Mouse (Mus musculus) heart, embryonic 15.5 days (tissue): ENCODE measurements around the gene Cdx2. TPM values are rescaled to one million over a fixed set of nuclear protein-coding genes. Genes with fewer than 3 reads are reported as not detected.

ENCODE experiments used
- ATAC-seq: fragments of 200-750 bp; cut with Nextera tagmentation; replicated peaks from 2 replicates; pipeline ENCODE4 v1.8.0; 2017; ENCODE audit warnings: low read depth, moderate TSS enrichment; ENCODE audit not compliant: insufficient number of reproducible peaks, insufficient read depth, low FRiP score
- H3K27ac ChIP-seq: fragments of 300-500 bp; sonication (generic); 2 replicates; pipeline ENCODE4 v1.5.1; 2015; ENCODE audit warnings: mild to moderate bottlenecking, inconsistent platforms
- H3K27me3 ChIP-seq: fragments of 300-500 bp; sonication (generic); 2 replicates; pipeline ENCODE4 v1.6.1; 2015; ENCODE audit warnings: inconsistent platforms
- H3K36me3 ChIP-seq: fragments of 300-500 bp; sonication (generic); 2 replicates; pipeline ENCODE4 v1.6.1; 2015; ENCODE audit warnings: mild to moderate bottlenecking, inconsistent platforms
- H3K4me1 ChIP-seq: fragments of 300-500 bp; sonication (generic); replicated peaks from 2 replicates; pipeline ENCODE4 v1.6.1; 2015; ENCODE audit warnings: inconsistent platforms
- H3K4me2 ChIP-seq: fragments of 300-500 bp; sonication (generic); 2 replicates; pipeline ENCODE4 v1.6.1; 2015; ENCODE audit warnings: inconsistent platforms, mild to moderate bottlenecking, moderate library complexity
- H3K4me3 ChIP-seq: fragments of 300-500 bp; sonication (generic); 2 replicates; pipeline ENCODE4 v1.5.1; 2015; ENCODE audit warnings: mild to moderate bottlenecking, inconsistent platforms
- H3K9ac ChIP-seq: fragments of 300-500 bp; sonication (generic); 2 replicates; pipeline ENCODE4 v1.6.1; 2015; ENCODE audit warnings: mild to moderate bottlenecking, inconsistent platforms
- H3K9me3 ChIP-seq: fragments of 300-500 bp; sonication (generic); replicated peaks from 2 replicates; pipeline ENCODE4 v1.6.1; 2016; ENCODE audit warnings: inconsistent platforms
- whole genome bisulfite sequencing: fragments of 180-500 bp; shearing (Covaris S2); methylation state at CpG from one replicate; pipeline ENCODE4 v1.1.7; 2015; ENCODE audit warnings: mixed read lengths; 5-methylcytosine and 5-hydroxymethylcytosine counted together
- polyA plus RNA-seq: library from polyadenylated mRNA; unstranded; fragments of >200 nt; fragmentation: Nextera tagmentation; extraction: Ambion mirVana; gene quantifications from 2 replicates; pipeline ENCODE4 v1.2.1, GENCODE M21; 2015

Gene Cdx2
- polyA plus RNA-seq, 1 experiment from 2014 or later = not detected

GRCm38 (mm10) chr5:147338967-147339366, 31.9 kb upstream of the Cdx2 start:
- Histone ChIP-seq H3K4me2 (no peak overlapping the region), H3K27me3 (no peaks in the 10 kb centered on the region), H3K27ac (no peak overlapping the region), H3K36me3 (no peaks in the 10 kb centered on the region), H3K9me3 (no peaks in the 10 kb centered on the region), H3K9ac (no peak overlapping the region), H3K4me3 (no peak overlapping the region), H3K4me1 (no peaks in the 10 kb centered on the region)
- no peak for ATAC-seq
- 66% methylated on average over 9 of the region's 9 CpGs for WGBS

- peaks cover 3% of the 10 kb centered on the region; the same call in 1 of the 2 replicates for H3K27me3 ChIP-seq
- H3K36me3 ChIP-seq = no peaks in the 10 kb centered on the region
- no peak overlapping the region for H3K9ac ChIP-seq
- no peak overlapping the region for H3K27ac ChIP-seq
- H3K4me1 ChIP-seq = 0 out of 2 replicates have a peak, but pooled peaks cover 4% of the 10 kb centered on the region
- H3K9me3 ChIP-seq = no peaks in the 10 kb centered on the region
- H3K4me2 ChIP-seq = no peak overlapping the region
- ATAC-seq = no peak
- WGBS = 28% methylated on average over 7 of the region's 7 CpGs
- H3K4me3 ChIP-seq = no peak overlapping the region
Observed at GRCm38 (mm10) chr5:147332711-147333110, 25.6 kb upstream of the Cdx2 start.

DNA sequence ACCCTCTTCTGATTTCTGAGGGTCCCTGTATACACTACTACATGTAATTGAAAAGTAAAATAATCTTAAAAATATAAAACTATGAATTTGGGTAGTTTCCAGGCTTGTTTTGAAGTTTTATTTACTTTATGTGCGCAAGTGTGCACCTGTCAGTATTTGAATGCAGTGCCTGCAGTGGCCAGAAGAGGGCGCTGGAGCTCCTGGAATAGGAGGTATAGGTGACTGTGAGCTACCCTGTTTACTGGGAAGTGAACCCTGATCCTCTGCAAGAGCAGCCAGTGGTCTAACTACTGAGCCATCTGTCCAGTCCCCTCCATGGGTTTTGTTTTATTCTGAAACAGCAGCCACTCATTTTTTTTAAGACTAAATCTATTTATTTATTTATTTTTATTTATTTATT, 24.5 kb upstream of the Cdx2 start:
- H3K4me3 ChIP-seq = no peak overlapping the region
- no peaks in the 10 kb centered on the region for H3K36me3 ChIP-seq
- H3K9me3 ChIP-seq = no peaks in the 10 kb centered on the region
- no peak for ATAC-seq
- no peak overlapping the region for H3K9ac ChIP-seq
- 44% methylated on average over 2 of the region's 2 CpGs for WGBS
- peaks cover 3% of the 10 kb centered on the region; the same call in 1 of the 2 replicates for H3K27me3 ChIP-seq
- no peak overlapping the region for H3K4me2 ChIP-seq
- H3K27ac ChIP-seq = no peak overlapping the region
- H3K4me1 ChIP-seq = 0 out of 2 replicates have a peak, but pooled peaks cover 4% of the 10 kb centered on the region

GRCm38 (mm10) chr5:147329946-147330345, 22.9 kb upstream of the Cdx2 start:
- H3K4me2 ChIP-seq = no peak overlapping the region
- no peak overlapping the region for H3K4me3 ChIP-seq
- H3K4me1 ChIP-seq = 0 out of 2 replicates have a peak, but pooled peaks cover 4% of the 10 kb centered on the region
- no peaks in the 10 kb centered on the region for H3K9me3 ChIP-seq
- peaks cover 3% of the 10 kb centered on the region; the same call in 1 of the 2 replicates for H3K27me3 ChIP-seq
- no peak for ATAC-seq
- H3K9ac ChIP-seq = no peak overlapping the region
- H3K27ac ChIP-seq = no peak overlapping the region
- no peaks in the 10 kb centered on the region for H3K36me3 ChIP-seq
- 77% methylated on average over 11 of the region's 11 CpGs for WGBS

- no peak for ATAC-seq
- 81% methylated on average over 5 of the region's 5 CpGs for WGBS
- H3K27me3 ChIP-seq = peaks cover 12% of the 10 kb centered on the region
Observed at GRCm38 (mm10) chr5:147327636-147328035, 20.6 kb upstream of the Cdx2 start.

DNA sequence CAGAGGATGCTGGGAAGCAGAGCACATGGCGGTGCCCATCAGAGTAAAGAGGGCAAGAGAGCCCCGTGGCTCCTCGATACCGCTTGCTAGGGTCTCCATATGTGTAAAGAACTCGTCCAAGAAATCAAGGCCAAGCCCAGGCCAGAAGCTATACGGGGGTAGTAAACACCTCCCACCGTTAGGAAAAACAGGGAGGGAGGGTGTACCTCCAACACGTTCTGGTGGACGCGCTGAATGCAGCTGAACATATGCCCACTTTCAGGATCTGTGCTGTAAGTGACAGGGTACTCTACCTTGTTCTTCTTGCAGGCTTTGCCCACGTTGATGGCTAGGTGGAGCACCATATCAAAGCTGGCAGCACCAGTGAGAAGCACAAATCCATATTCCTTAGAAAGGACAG, 18.9 kb upstream of the Cdx2 start:
- Histone ChIP-seq H3K4me3 (no peak overlapping the region), H3K27ac (no peak overlapping the region), H3K4me1 (no peaks in the 10 kb centered on the region), H3K9ac (no peak overlapping the region), H3K9me3 (no peaks in the 10 kb centered on the region), H3K27me3 (peaks cover 29% of the 10 kb centered on the region), H3K4me2 (no peak overlapping the region), H3K36me3 (no peaks in the 10 kb centered on the region)
- 71% methylated on average over 11 of the region's 11 CpGs for WGBS
- ATAC-seq = no peak

More at GRCm38 (mm10) chr5:147327636-147328035, 20.6 kb upstream of the Cdx2 start:
- Histone ChIP-seq H3K36me3 (no peaks in the 10 kb centered on the region), H3K27ac (no peak overlapping the region), H3K4me2 (no peak overlapping the region), H3K4me3 (no peak overlapping the region), H3K4me1 (0 out of 2 replicates have a peak, but pooled peaks cover under 1% of the 10 kb centered on the region), H3K9me3 (no peaks in the 10 kb centered on the region), H3K9ac (no peak overlapping the region)

DNA sequence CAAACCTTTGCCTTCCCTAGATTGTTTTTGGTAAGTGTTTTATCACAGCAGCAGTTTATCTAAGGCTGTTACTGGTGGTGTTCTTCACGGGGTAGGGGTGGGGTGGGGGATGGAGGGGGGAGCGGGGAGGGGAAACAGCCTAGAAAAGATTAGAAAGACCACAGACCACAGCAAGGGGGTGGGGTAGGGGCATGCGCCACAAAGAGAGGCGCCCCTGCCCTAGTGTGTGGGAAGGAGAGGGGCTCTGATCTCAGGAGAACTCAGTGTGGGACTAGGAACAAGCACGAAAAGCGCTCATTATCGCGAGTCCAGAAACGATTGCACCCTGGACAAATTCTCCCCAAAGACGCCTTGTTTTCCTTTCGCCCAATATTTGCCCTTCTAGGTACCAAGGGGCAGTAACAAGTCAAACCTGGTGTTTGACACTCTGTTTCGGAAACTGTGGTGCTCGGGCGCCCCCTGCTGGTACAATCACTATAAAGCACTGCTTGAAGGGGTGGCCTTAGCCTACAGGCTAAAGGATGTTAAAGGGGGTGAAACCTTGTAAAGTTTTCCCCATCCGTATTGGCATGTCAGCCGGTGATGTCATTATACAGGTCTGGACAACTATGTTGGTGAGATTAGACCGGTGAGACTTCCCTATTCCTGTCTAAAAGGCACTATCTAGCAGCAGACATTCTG, 16.3 kb upstream of the Cdx2 start:
- ATAC-seq = no peak
- Histone ChIP-seq H3K27ac (no peak overlapping the region), H3K36me3 (no peaks in the 10 kb centered on the region), H3K4me1 (no peaks in the 10 kb centered on the region), H3K4me3 (no peak overlapping the region), H3K9me3 (no peaks in the 10 kb centered on the region), H3K27me3 (peaks cover 48% of the 10 kb centered on the region), H3K9ac (no peak overlapping the region), H3K4me2 (no peak overlapping the region)
- 10% methylated on average over 17 of the region's 17 CpGs for WGBS

GRCm38 (mm10) chr5:147322183-147322582, 15.1 kb upstream of the Cdx2 start, which contains the start of gene Urad:
TSS of gene Urad (minus strand) at chr5:147322440.
- no peak within 1 kb of the TSS for H3K4me3 ChIP-seq
- H3K9me3 ChIP-seq = no peaks in the 10 kb centered on the region
- no peak within 1 kb of the TSS for H3K9ac ChIP-seq
- no peaks in the 10 kb centered on the region for H3K36me3 ChIP-seq
- H3K27me3 ChIP-seq = peaks cover 60% of the 10 kb centered on the region
- no peak within 1 kb of the TSS for H3K4me2 ChIP-seq
- no peaks in the 10 kb centered on the region for H3K4me1 ChIP-seq
- no peak for ATAC-seq
- H3K27ac ChIP-seq = no peak within 1 kb of the TSS
- WGBS = 60% methylated on average over 8 of the region's 8 CpGs

- Histone ChIP-seq H3K9ac (no peak overlapping the region), H3K9me3 (no peaks in the 10 kb centered on the region), H3K27ac (no peak overlapping the region), H3K4me2 (no peak overlapping the region), H3K4me1 (peaks cover 8% of the 10 kb centered on the region), H3K27me3 (peaks cover 85% of the 10 kb centered on the region), H3K4me3 (no peak overlapping the region), H3K36me3 (no peaks in the 10 kb centered on the region)
- ATAC-seq = no peak
Observed at GRCm38 (mm10) chr5:147319653-147320052, 12.6 kb upstream of the Cdx2 start.

DNA sequence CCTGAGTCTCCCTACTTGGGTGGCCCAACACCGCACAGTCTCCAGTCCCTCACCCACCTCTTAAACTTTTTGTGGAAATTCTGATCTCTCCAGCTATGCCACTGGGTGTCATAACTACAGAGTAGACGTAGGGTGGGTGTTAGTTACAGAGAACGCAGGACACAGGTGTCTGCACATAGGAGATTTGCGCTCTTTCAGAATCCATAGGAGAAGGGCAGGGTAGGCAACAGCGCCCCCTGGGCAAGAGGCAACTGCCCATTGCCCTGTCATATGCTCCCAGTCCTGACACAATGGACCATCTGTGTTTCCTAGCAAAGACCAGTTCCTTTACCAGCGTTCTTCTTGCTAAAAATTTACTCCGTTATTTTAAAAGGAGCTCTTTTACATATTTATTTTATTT, 10.9 kb upstream of the Cdx2 start:
- Histone ChIP-seq H3K27ac (no peak overlapping the region), H3K27me3 (peaks cover 96% of the 10 kb centered on the region), H3K9me3 (no peaks in the 10 kb centered on the region), H3K9ac (no peak overlapping the region), H3K4me1 (peaks cover 8% of the 10 kb centered on the region), H3K4me2 (no peak overlapping the region), H3K36me3 (no peaks in the 10 kb centered on the region), H3K4me3 (no peak overlapping the region)
- 24% methylated on average over 7 of the region's 7 CpGs for WGBS
- ATAC-seq = no peak

DNA sequence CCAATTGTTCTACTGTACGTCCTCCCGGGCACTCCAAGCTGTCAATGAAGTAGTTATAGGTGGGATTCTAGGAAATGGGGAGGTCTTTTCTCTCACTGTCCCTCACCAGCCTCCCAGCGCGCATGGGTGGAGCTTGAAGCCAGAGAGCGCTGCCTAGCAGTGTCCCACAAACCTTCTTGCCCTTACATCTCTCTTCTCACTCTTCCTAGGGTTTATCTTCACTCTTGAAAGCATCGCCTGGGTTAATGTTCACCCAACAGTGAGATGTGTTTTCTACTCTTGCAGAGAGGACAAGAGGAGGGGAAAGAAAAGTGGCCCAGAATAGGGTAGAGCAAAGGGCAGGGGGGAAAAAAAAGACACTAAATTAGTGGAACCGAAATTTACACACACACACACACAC, 10.3 kb upstream of the Cdx2 start:
- Histone ChIP-seq H3K4me3 (no peak overlapping the region), H3K36me3 (no peaks in the 10 kb centered on the region), H3K4me2 (no peak overlapping the region), H3K9me3 (no peaks in the 10 kb centered on the region), H3K27ac (no peak overlapping the region), H3K27me3 (peaks cover 97% of the 10 kb centered on the region), H3K9ac (no peak overlapping the region), H3K4me1 (peaks cover 8% of the 10 kb centered on the region)
- no peak for ATAC-seq
- 7% methylated on average over 7 of the region's 7 CpGs for WGBS

- ATAC-seq = no peak
- no peak overlapping the region for H3K9ac ChIP-seq
- WGBS = 2% methylated on average over 25 of the region's 25 CpGs
- peak overlapping the region; percentile 47 for H3K4me2 ChIP-seq
- no peaks in the 10 kb centered on the region for H3K36me3 ChIP-seq
- H3K9me3 ChIP-seq = no peaks in the 10 kb centered on the region
- H3K4me1 ChIP-seq = peaks cover 8% of the 10 kb centered on the region
- H3K27me3 ChIP-seq = peaks cover 98% of the 10 kb centered on the region
- peak overlapping the region; percentile 24 for H3K4me3 ChIP-seq
- no peak overlapping the region for H3K27ac ChIP-seq
Observed at GRCm38 (mm10) chr5:147315432-147316075, 8.5 kb upstream of the Cdx2 start.
